Mouse (Mus musculus): ENCODE data around the gene Car1.
"Not testable (repeated sequence)": the region's sequence is repeated elsewhere in the genome, so short reads cannot be mapped to it uniquely, and the experiment has no call there.

Gene Car1

DNA sequence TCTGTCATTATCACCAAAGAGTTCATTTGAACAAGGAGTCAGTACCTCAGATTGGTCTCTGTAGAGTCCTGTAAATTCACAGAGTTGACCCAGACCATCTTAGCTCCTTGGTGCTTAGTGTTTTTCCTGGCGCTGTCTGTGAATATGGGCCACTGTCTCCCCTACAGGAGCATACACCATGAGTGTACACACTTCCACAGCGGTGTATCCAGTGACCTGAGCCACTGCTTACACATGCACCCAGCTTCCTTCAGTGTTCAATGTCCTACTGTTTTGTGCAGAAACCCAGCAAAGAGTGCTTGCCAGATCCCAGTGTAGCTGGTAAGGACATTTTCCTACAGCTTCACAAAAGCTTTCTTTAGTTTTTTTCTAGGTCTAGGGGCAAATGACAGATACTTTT is 22.8 kb downstream of the Car1 start:
- in situ Hi-C loops (cut with MseI, MboI), result no loop called here

- in situ Hi-C loops (cut with MseI, MboI), result not testable (repeated sequence)
These were observed 25.0 kb downstream of the Car1 start for GRCm38 (mm10) chr3:14783198-14783597.

- in situ Hi-C loops (cut with MseI, MboI), result not testable (repeated sequence)
These were observed 25.8 kb downstream of the Car1 start for GRCm38 (mm10) chr3:14782365-14782764.

GRCm38 (mm10) chr3:14780212-14780611 is 28.0 kb downstream of the Car1 start:
- in situ Hi-C loops (cut with MseI, MboI), result no loop called here

GRCm38 (mm10) chr3:14776497-14777162 is 31.5 kb downstream of the Car1 start:
- in situ Hi-C loops (cut with MseI, MboI), result not testable (repeated sequence)

GRCm38 (mm10) chr3:14774539-14774938 is 33.6 kb downstream of the Car1 start:
- in situ Hi-C loops (cut with MseI, MboI), result loop anchor here in 1 of 2 experiments (5.0 kb wide), 1 partner anchor 47 kb away; no protein-coding TSS in a partner anchor

DNA sequence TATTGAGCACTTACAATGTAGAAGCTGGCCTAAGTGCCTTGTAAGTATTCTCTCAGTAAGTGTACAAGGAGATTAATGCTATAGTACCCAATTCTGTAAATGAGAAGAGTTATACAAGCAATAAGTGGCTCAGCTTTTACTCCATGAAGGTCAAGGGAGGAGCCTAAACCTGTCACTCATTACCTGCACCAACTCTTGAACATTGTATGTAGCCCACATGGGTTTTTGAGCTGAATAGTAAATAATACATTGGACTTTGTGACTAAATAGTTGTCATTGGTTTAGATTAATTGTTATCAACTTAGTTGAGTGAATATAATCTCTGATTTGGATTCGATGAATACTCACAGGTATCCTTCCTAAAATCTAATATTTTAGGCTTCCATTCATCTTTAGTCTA is 35.7 kb downstream of the Car1 start:
- in situ Hi-C loops (cut with MseI, MboI), result loop anchor here in 1 of 2 experiments (5.0 kb wide), 1 partner anchor 45 kb away; no protein-coding TSS in a partner anchor

DNA sequence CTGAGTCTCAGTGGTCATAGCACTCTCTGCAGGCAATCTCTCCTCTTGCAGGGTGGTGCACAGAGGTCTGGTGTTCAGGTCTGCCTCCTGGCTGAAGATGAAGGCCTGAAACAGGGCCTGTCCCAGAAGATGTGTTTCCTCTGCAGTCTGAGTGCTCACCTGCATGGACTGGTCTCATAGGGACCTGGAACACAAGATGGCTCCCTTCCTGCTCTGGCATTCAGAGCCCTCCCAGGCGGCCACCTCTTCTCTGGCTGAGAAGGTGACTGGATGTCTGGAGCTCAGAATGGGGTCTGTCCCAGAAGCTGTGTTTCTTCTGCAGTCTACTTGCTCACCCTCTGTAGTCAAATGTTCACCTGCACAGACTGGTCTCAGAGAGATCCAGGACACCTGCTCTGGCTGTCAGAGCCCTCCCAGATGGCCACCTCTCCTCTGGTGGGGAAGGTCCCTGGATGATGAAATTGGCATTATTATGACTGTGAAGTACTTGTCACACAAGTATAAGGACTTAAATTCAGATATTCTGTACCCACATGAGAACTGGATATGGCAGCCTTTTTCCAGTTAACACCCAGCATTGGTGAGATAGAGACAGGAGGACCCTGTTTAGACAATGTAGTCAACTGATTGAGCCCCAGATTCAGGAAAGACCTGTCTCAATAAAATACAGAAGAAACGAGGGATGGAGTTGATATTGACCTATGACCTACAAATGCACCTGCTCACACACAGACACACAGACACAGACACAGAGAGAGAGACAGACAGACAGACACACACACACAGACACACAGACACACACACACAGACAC is 43.2 kb downstream of the Car1 start:
- in situ Hi-C loops (cut with MseI, MboI), result no loop called here

- in situ Hi-C loops (cut with MseI, MboI), result no loop called here
These were observed 52.5 kb downstream of the Car1 start for GRCm38 (mm10) chr3:14755716-14756115.

DNA sequence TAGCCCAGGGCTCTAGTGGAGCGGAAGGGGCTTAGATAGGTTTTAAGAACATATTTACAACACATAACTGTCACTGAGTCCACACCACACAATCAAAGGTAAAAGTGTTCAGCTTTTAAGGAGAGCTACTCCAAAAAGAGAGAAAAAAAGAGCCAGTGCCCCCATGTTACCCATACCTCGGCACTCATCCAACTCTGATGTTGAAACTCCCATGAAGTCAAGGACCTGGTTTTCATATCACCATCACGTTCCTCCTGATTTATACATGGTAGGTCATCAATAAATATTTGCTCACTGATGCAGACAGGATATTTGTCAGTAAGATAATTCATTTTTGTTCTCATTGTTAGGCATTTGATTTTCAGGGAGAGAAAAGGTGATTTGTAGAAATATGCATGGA is 62.1 kb downstream of the Car1 start:
- in situ Hi-C loops (cut with MseI, MboI), result no loop called here

DNA sequence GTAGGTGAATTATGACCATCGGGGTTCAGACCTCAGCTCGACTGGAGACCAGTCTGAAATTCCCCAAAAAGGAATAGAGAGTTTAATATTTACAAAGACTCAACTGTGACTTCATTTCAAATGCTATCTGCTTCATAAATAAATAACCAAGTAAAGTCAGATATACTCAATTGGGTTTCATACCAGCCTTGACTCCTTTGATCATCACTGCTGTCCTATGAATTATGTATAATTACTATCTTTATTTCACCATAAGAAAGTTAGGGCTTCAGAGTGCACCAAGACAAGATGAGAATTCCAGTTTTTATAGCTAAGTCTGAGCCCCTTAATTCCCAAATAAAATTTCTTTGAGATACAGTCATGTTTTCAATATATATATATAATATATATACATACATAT is 69.9 kb downstream of the Car1 start:
- in situ Hi-C loops (cut with MseI, MboI), result no loop called here

DNA sequence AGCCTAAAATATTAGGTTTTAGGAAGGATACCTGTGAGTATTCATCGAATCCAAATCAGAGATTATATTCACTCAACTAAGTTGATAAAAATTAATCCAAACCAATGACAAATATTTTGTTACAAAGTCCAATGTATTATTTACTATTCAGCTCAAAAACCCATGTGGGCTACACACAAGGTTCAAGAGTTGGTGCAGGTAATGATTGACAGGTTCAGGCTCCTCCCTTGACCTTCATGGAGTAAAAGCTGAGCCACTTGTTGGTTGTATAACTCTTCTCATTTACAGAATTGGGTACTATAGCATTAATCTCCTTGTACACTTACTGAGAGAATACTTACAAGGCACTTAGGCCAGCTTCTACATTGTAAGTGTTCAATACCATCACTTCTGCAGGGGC is 80.7 kb downstream of the Car1 start:
- in situ Hi-C loops (cut with MseI, MboI), result loop anchor here in 1 of 2 experiments (5.0 kb wide), 1 partner anchor 45 kb away; no protein-coding TSS in a partner anchor

GRCm38 (mm10) chr3:14725462-14725861 is 82.7 kb downstream of the Car1 start:
- in situ Hi-C loops (cut with MseI, MboI), result loop anchor here in 1 of 2 experiments (5.0 kb wide), 1 partner anchor 47 kb away; no protein-coding TSS in a partner anchor
